Mouse (Mus musculus) hindbrain, embryonic 14.5 days (tissue): Measurements from ENCODE around the gene Alk. TPM values are rescaled to one million over a fixed set of nuclear protein-coding genes. Genes with fewer than 3 reads are reported as not detected.

Experiments
- ATAC-seq: fragments of 200-750 bp; cut with Nextera tagmentation; 2 replicates; pipeline ENCODE4 v1.8.0; 2017; ENCODE audit warnings: moderate number of reproducible peaks, mild to moderate bottlenecking, moderate TSS enrichment, moderate library complexity; ENCODE audit not compliant: low FRiP score
- DNase-seq: peaks from one replicate; pipeline ENCODE4 v3.0.0-alpha.2; 2015; ENCODE audit warnings: low spot score
- H3K27ac ChIP-seq: fragments of 300-500 bp; sonication (generic); 2 replicates; pipeline ENCODE4 v1.5.1; 2014; ENCODE audit warnings: mild to moderate bottlenecking, moderate library complexity
- H3K27me3 ChIP-seq: fragments of 300-500 bp; sonication (generic); 2 replicates; pipeline ENCODE4 v1.6.1; 2014; ENCODE audit warnings: mild to moderate bottlenecking, low read length, mixed read lengths; ENCODE audit not compliant: control insufficient read depth, insufficient read depth
- H3K36me3 ChIP-seq: fragments of 300-500 bp; sonication (generic); replicated peaks from 2 replicates; pipeline ENCODE4 v1.6.1; 2014; ENCODE audit not compliant: control insufficient read depth, insufficient read depth
- H3K4me1 ChIP-seq: fragments of 300-500 bp; sonication (generic); replicated peaks from 2 replicates; pipeline ENCODE4 v1.6.1; 2014; ENCODE audit warnings: antibody characterized with exemption, low read length, mixed read lengths; ENCODE audit not compliant: control insufficient read depth, insufficient read depth
- H3K4me2 ChIP-seq: fragments of 300-500 bp; sonication (generic); replicated peaks from 2 replicates; pipeline ENCODE4 v1.6.1; 2014; ENCODE audit warnings: mild to moderate bottlenecking, moderate library complexity
- H3K4me3 ChIP-seq: fragments of 300-500 bp; sonication (generic); replicated peaks from 2 replicates; pipeline ENCODE4 v1.5.1; 2014; ENCODE audit warnings: mild to moderate bottlenecking, low read length
- H3K9ac ChIP-seq: fragments of 300-500 bp; sonication (generic); 2 replicates; pipeline ENCODE4 v1.6.1; 2014
- H3K9me3 ChIP-seq: fragments of 300-500 bp; sonication (generic); 2 replicates; pipeline ENCODE4 v1.6.1; 2016; ENCODE audit warnings: low read length; ENCODE audit not compliant: control insufficient read depth
- WGBS: fragments of 180-500 bp; shearing (Covaris S2); extraction: QIAGEN DNeasy Blood & Tissue Kit; methylation state at CpG from one replicate; pipeline ENCODE4 v1.1.7; 2014; 5-methylcytosine and 5-hydroxymethylcytosine counted together
- polyA plus RNA-seq: library from polyadenylated mRNA; unstranded; fragments of >200 nt; fragmentation: Nextera tagmentation; extraction: Ambion mirVana; gene quantifications from 2 replicates; pipeline ENCODE4 v1.2.1, GENCODE M21; 2014

The Alk gene
- polyA plus RNA-seq, 1 experiment from 2014 or later, result 3.2 TPM

- ATAC-seq, result no peak
- no peaks in the 10 kb centered on the region for H3K27me3 ChIP-seq
These were observed 330.2 kb downstream of the Alk start for GRCm38 (mm10) chr17:72274205-72274604.

GRCm38 (mm10) chr17:72271640-72272039, 332.8 kb downstream of the Alk start:
- DNase-seq (no peak), ATAC-seq (no peak)
- Histone ChIP-seq H3K9ac (no peak overlapping the region), H3K27me3 (no peaks in the 10 kb centered on the region), H3K4me2 (no peak overlapping the region), H3K4me3 (no peak overlapping the region), H3K9me3 (no peaks in the 10 kb centered on the region), H3K4me1 (no peaks in the 10 kb centered on the region), H3K27ac (no peak overlapping the region), H3K36me3 (no peaks in the 10 kb centered on the region)
- 94% methylated on average over 1 of the region's 1 CpGs for WGBS

More at GRCm38 (mm10) chr17:72274205-72274604, 330.2 kb downstream of the Alk start:
- Histone ChIP-seq H3K9ac (no peak overlapping the region), H3K4me1 (no peaks in the 10 kb centered on the region), H3K4me3 (no peak overlapping the region), H3K36me3 (no peaks in the 10 kb centered on the region), H3K27ac (no peak overlapping the region), H3K4me2 (no peak overlapping the region), H3K9me3 (0 out of 2 replicates have a peak, but pooled peaks cover 6% of the 10 kb centered on the region)
- 93% methylated on average over 5 of the region's 5 CpGs for WGBS
- DNase-seq, result no peak

- H3K9ac ChIP-seq, result no peak overlapping the region
- H3K4me2 ChIP-seq, result no peak overlapping the region
- H3K27ac ChIP-seq, result no peak overlapping the region
- H3K9me3 ChIP-seq, result no peaks in the 10 kb centered on the region
- no peaks in the 10 kb centered on the region for H3K36me3 ChIP-seq
- no peak for ATAC-seq
- no peaks in the 10 kb centered on the region for H3K4me1 ChIP-seq
- DNase-seq, result no peak
- WGBS, result 92% methylated on average over 5 of the region's 5 CpGs
- no peaks in the 10 kb centered on the region for H3K27me3 ChIP-seq
- H3K4me3 ChIP-seq, result no peak overlapping the region
These were observed 335.9 kb downstream of the Alk start for GRCm38 (mm10) chr17:72268529-72268928.

- no peaks in the 10 kb centered on the region for H3K9me3 ChIP-seq
These were observed 339.0 kb downstream of the Alk start for GRCm38 (mm10) chr17:72265171-72266022.

GRCm38 (mm10) chr17:72253411-72253810, 351.0 kb downstream of the Alk start:
- Histone ChIP-seq H3K36me3 (no peaks in the 10 kb centered on the region), H3K4me3 (no peak overlapping the region), H3K4me2 (no peak overlapping the region), H3K9me3 (no peaks in the 10 kb centered on the region), H3K4me1 (no peaks in the 10 kb centered on the region), H3K27me3 (no peaks in the 10 kb centered on the region), H3K27ac (no peak overlapping the region), H3K9ac (no peak overlapping the region)
- DNase-seq (no peak), ATAC-seq (no peak)
- WGBS, result 66% methylated on average over 5 of the region's 5 CpGs

More at GRCm38 (mm10) chr17:72265171-72266022, 339.0 kb downstream of the Alk start:
- DNase-seq, result no peak
- no peaks in the 10 kb centered on the region for H3K36me3 ChIP-seq
- WGBS, result 85% methylated on average over 9 of the region's 9 CpGs
- H3K27me3 ChIP-seq, result no peaks in the 10 kb centered on the region
- H3K4me3 ChIP-seq, result no peak overlapping the region
- H3K27ac ChIP-seq, result no peak overlapping the region
- H3K4me1 ChIP-seq, result no peaks in the 10 kb centered on the region
- no peak overlapping the region for H3K9ac ChIP-seq
- no peak overlapping the region for H3K4me2 ChIP-seq
- no peak for ATAC-seq

GRCm38 (mm10) chr17:72251554-72251953, 352.9 kb downstream of the Alk start:
- Histone ChIP-seq H3K9me3 (no peaks in the 10 kb centered on the region), H3K27me3 (no peaks in the 10 kb centered on the region), H3K4me2 (no peak overlapping the region), H3K4me3 (no peak overlapping the region), H3K36me3 (no peaks in the 10 kb centered on the region), H3K9ac (no peak overlapping the region), H3K27ac (no peak overlapping the region), H3K4me1 (no peaks in the 10 kb centered on the region)
- DNase-seq (no peak), ATAC-seq (no peak)
- WGBS, result 86% methylated on average over 4 of the region's 4 CpGs

- no peak for DNase-seq
- no peak overlapping the region for H3K4me3 ChIP-seq
- H3K36me3 ChIP-seq, result no peaks in the 10 kb centered on the region
- H3K4me1 ChIP-seq, result no peaks in the 10 kb centered on the region
- 70% methylated on average over 7 of the region's 7 CpGs for WGBS
- no peaks in the 10 kb centered on the region for H3K9me3 ChIP-seq
- no peak overlapping the region for H3K9ac ChIP-seq
- H3K4me2 ChIP-seq, result no peak overlapping the region
- H3K27me3 ChIP-seq, result no peaks in the 10 kb centered on the region
- no peak overlapping the region for H3K27ac ChIP-seq
- no peak for ATAC-seq
These were observed 353.7 kb downstream of the Alk start for GRCm38 (mm10) chr17:72250482-72251405.

- no peak for ATAC-seq
- DNase-seq, result peak; percentile 29
These were observed 362.4 kb downstream of the Alk start for GRCm38 (mm10) chr17:72242036-72242435.

GRCm38 (mm10) chr17:72237315-72237714, 367.1 kb downstream of the Alk start:
- H3K27ac ChIP-seq, result no peak overlapping the region
- H3K9ac ChIP-seq, result no peak overlapping the region
- no peak overlapping the region for H3K4me2 ChIP-seq
- no peaks in the 10 kb centered on the region for H3K27me3 ChIP-seq
- no peaks in the 10 kb centered on the region for H3K36me3 ChIP-seq
- H3K9me3 ChIP-seq, result peaks cover 6% of the 10 kb centered on the region; the same call in 1 of the 2 replicates
- H3K4me3 ChIP-seq, result no peak overlapping the region
- DNase-seq (peak; percentile 46), ATAC-seq (no peak)
- WGBS, result 69% methylated on average over 1 of the region's 1 CpGs
- no peaks in the 10 kb centered on the region for H3K4me1 ChIP-seq

More at GRCm38 (mm10) chr17:72242036-72242435, 362.4 kb downstream of the Alk start:
- H3K9ac ChIP-seq, result no peak overlapping the region
- H3K4me1 ChIP-seq, result peaks cover 6% of the 10 kb centered on the region; the same call in 1 of the 2 replicates
- WGBS, result 43% methylated on average over 4 of the region's 4 CpGs
- peaks cover 6% of the 10 kb centered on the region; the same call in 1 of the 2 replicates for H3K9me3 ChIP-seq
- no peak overlapping the region for H3K27ac ChIP-seq
- H3K4me2 ChIP-seq, result no peak overlapping the region
- no peaks in the 10 kb centered on the region for H3K27me3 ChIP-seq
- H3K36me3 ChIP-seq, result no peaks in the 10 kb centered on the region
- no peak overlapping the region for H3K4me3 ChIP-seq
